Mouse (Mus musculus) layer of hippocampus, adult 9-10 months (tissue): ENCODE results near the gene Tspan15.
A peak's percentile ranks its signal among the peaks of the same experiment; 100 is the strongest.

Experiments
- DNase-seq: peaks from one replicate; pipeline ENCODE4 v3.0.0; 2022; ENCODE audit warnings: low spot score

Tspan15 gene

DNA sequence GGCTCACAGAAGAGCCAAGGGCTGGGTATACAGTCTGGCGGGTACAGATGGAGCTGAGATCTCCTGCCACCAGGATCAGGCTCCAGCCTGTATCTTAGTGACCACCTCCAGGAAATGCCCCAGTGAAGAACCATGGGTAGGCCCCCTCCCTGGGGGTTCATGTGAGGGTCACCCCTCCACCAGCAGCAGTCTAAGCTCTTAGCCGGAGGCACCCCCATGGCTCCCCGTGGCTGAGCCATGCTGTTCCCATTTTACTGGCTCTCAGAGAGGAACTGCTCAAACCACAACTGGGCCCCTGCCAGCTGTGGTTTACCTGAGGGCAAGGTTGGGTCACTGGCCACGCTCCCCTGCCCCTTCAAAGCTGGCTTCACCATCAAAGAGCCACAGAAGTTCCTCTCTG lies 41.1 kb downstream of the Tspan15 start:
- DNase-seq, result no peak

- no peak for DNase-seq
Measured at GRCm38 (mm10) chr10:62189303-62189702, 41.7 kb downstream of the Tspan15 start.

DNA sequence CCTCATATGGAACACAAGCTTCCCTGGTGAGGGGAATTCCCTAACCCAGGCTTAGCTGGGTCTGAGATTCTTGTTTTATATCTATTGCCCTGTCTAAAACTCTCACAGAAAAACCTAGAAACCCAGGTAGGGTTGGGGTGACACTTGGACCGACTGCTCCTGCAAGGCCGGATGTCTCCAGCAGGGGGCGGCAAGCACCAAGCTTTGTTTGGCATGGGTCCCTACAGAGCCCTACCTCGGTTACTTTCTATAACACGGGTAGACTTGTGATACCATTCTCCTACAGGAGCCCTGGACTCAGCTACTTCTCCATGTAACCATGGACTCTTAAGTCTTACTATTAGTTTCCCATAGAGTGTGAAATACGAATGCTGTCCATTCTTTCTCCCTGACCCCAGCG lies 44.2 kb downstream of the Tspan15 start:
- peak; percentile 71 for DNase-seq

- peak; percentile 96 for DNase-seq
Measured at GRCm38 (mm10) chr10:62183053-62183452, 48.0 kb downstream of the Tspan15 start.

DNA sequence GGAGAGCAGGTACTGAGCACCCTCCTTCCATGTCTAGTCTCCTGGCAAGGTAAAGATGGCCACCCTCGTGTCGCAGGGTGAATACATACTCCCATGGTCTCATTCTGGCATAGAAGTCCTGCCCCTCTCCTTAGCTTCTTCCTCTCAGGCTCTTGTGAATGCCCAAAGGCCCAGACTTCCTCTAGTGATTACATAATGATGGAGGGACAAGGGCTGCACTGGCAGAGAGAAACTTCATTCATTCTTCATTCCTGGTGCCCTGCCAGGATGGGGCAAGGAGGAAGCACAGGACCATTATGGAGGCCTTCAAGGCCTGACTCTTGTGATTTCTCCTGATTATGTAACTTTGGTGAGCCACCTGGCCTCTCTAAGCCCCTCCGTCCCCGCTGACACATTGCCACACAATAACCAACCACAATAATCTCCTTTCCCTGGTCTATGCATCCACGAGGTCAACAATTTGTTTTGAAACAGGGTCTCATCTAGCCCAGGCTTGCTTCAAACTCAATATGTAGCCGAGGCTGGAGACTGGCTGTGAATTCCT lies 48.5 kb downstream of the Tspan15 start:
- no peak for DNase-seq

DNA sequence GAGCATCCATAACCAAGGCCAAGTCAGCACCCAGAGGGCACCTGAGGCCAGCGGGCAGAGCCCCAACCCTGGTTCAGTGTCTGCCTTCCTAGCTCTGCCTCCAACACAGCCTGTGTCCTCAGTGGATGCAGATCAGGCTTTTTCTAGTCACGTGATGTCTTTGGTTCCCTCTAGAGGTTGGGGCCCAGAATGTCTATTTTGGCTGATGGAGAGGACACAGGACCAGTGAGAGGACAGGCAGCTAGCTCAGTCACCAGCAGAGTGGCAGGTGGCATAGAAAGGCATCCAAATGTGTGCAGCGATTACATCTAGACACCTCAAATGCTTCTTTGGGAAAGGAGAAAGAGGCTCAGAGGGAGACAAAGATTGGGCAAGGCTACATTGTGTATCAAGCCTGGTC lies 49.4 kb downstream of the Tspan15 start:
- no peak for DNase-seq

DNA sequence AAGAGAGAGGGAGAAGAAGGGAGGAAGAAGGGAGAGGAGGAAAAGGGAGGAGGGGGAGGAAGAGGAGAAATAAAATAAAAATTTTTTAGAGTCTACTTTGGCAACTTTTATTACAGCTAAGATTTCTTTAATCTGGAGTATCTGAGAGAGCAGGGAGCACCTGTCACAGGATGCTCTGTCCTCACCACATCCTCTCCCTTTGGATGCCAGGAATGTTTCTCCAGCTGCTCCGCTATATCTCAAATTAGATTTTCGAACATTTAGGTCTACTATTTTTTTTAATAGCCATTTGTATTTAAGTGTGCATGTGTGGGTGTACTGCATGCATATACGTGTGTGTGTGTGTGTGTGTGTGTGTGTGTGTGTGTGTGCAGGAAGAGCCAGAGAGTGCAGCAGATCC lies 51.1 kb downstream of the Tspan15 start:
- no peak for DNase-seq

DNA sequence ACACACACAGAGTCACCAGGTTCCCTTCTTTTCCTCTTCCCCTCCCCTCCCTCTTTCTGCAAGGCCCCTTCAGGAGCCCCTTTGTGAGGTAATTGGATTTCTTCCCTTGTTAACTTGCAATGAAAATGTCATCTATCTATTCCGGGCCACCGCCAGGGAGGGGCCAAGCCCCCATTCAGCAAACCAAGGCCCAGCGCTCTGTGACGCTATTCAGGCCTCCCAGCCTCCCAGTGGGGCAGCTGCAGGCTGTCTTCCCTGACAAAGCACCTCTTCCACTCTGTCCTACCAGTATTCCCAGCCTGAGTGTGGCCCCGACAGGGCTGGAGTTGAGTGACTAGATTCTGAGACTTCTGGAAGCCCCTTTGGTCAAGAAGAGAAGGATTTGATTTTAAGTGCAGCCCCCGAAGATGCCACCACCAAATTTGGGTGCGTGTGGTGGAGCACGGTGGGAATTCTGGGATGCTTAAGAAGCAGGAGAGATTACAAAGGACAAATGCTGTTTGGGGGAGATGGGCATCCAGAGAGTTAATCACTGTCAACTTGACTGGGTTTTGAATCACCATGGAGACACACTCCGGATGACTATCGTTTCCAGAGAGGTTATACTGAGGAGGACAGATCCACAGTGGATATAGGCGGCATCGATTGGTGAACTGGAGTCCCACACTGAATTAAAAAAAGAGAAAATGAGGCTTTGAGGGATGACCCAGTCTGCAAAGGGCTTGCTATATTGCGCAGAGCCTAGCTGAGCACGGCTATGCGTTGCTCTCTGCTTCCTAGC lies 56.3 kb downstream of the Tspan15 start:
- DNase-seq, result no peak

DNA sequence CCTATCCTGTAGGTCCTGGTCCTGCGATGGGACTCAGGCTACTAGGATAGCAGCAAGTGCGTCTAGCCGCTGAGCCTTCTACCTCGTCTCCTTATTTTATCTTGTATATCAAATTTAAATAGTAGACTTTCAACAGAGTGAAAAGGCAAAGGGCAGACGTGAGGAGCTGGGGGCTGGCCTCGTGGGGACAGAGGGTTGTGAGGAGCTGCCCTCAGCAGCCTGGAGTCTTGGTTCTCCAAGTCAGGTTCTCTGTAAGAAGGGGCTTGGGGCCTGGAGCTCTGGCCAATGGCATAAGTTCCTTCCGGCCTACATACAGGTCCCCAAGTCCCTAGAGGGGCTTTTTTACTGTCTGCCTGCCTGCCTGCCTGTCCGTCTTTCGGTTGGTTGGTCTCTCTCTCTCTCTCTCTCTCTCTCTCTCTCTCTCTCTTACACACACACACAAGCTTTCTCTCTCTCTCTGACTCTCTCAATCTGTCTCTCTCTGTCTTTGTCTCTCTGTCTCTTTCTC lies 57.1 kb downstream of the Tspan15 start:
- DNase-seq, result no peak

DNA sequence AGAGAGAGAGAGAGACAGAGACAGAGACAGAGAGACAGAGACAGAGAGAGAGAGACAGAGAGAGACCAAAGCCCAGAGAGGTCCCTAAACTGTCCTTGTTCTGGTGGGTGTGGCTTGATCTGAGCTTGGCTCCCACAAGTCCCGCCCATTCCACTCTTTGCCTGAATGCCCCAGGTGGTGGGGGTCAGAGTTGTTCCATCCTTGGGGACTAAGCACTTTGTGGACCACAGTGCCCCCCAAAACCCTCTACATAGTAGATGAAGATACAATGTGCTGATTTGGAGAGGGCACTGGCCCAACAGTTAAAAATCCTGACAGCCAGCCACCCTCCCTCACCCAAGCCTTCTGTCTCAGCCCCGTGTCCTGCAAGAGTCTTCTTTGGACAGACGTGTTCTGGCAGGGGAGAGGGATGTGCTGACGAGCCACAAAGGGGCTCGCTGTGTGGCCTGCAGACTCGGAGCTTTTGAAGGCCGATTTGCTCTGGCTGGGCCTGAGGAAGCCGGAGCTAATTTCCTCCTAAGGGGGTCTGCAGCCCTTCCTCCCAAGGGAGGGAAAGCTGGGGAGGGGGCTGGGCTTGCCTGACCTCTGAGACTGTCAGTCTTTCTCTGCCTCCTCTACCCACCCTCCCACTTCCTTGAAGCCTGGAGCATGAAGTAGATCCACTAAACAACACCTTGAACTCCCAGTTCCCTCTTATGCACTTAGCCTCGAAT lies 58.1 kb downstream of the Tspan15 start:
- DNase-seq, result no peak

DNA sequence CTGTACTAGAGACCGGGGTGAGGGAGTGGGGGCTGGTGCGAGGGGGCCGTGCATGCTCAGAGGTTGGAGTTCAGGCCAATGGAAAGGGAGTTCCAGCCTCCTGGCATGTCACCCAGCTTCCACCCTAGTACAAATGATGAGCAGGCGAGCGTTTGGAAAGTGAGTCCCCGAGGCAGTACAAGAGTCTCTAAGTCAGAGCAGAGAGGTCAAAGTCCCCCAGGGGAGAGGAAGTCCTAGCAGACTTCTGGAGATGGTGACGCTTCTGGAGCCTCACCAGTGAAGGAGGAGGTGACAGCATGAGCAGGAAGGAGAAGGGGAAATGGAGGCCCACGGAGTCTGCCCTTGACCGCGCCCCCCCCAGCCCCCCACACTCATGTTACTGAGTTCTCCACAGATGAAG lies 68.6 kb downstream of the Tspan15 start:
- no peak for DNase-seq

- DNase-seq, result no peak
Measured at GRCm38 (mm10) chr10:62149929-62150328, 81.1 kb downstream of the Tspan15 start.

- DNase-seq, result no peak
Measured at GRCm38 (mm10) chr10:62147466-62148248, 83.4 kb downstream of the Tspan15 start.

DNA sequence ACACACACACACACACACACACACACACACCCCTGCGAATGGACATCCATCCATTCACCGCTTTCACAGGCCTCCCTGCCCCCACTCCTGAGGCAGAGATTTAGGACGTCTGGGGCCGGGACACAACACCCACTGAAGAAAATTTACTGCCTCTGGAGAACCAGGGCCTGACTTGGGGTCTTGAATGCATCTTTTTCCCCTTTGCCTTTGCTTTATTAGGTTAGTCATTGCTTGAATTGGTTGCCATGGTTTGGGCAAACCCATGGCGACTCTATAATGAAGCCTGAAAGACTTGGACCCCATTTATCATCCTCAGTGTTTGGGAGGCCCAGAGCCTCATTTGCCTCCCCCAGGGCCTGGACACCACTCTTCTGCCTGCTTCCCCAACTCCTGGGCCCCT lies 85.1 kb downstream of the Tspan15 start:
- DNase-seq, result no peak

DNA sequence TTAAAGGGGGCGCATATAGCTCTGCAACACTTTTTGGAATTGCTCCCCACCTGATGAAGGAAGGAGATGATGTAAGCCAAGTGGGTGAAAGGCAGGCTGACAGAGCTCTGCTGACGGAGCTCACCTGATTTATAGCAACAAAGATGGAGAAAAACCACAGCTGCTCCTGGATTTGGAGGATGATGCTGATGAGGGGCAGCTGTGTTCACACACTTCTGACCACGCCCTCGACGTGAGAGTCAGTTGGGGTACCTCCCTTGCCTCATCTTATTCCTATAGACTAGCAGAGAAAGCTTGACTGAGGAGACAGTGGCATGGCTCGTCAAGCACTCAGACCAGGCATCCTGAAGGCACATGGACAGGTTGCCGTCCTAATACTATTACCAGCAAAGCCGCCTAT lies 87.2 kb downstream of the Tspan15 start, which contains the start of gene Fam241b:
Fam241b (minus strand) TSS at position 101 of the 400 bp plus-strand sequence.
- DNase-seq, result no peak

GRCm38 (mm10) chr10:62138040-62138439 lies 93.0 kb downstream of the Tspan15 start:
- DNase-seq, result no peak

DNA sequence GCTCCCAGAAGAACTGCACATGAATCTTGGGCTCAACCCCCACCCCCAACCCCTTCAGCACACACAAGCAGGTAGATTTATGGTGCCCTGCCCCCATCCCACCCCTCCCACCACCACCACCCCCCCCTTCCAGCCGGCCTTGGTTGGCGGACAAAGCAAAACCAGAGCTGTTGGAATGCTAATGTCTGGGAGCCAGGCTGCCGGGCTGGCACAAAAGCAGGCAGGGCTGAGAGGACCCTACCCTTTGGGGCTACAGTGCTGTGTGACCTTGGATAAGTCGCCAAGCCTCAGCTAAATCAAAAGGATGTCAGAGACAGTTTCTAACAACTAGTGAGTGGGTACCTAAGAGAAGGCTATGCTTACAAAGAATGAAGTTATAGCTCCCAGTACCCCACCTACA lies 93.9 kb downstream of the Tspan15 start:
- DNase-seq, result no peak

DNA sequence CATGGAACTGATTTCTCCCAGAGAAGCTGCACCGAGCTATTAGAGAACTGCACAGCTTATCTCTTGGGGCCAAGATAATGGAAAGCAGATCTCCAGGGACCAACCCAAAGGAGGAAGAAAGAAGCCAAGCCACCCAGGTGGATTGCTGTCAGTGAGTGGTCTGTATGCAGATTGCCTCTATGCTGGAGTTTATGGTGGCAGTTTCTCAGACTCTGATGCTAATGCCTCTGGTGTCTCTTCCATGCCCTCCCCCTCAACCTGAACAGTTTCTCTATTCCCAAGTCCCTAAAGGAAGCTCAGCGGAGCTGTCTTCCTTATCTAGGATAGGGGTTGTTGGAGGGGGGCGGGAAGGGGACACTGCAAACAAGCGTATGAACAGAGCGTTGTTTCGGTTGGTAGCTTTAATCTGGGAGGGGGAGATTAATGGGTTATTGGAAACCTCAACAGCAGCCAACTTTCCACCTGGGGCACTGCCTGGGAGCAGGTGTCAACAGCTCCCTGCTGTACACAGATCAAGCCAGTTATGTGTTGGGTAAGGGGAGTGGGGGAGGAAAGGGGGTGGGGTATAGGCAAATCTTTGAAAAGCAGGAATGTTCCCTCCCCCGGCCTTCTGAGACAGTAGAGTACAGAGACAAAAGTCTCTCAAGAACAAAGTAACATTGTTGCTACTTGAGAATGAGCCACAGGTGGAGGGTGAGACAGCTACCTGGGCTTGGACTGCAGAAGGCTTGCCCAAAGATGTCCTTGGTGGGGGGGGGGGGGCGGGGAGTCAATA lies 95.2 kb downstream of the Tspan15 start:
- DNase-seq, result no peak
